Mouse (Mus musculus): ENCODE results near the gene Pik3c2a. TPM values are rescaled to one million over a fixed set of nuclear protein-coding genes. Genes with fewer than 3 reads are reported as not detected.

Pik3c2a gene
- polyA plus RNA-seq (2015; fragmentation: Nextera tagmentation; extraction: Ambion mirVana): 21.5 and 26.4 TPM in 2 replicates

DNA sequence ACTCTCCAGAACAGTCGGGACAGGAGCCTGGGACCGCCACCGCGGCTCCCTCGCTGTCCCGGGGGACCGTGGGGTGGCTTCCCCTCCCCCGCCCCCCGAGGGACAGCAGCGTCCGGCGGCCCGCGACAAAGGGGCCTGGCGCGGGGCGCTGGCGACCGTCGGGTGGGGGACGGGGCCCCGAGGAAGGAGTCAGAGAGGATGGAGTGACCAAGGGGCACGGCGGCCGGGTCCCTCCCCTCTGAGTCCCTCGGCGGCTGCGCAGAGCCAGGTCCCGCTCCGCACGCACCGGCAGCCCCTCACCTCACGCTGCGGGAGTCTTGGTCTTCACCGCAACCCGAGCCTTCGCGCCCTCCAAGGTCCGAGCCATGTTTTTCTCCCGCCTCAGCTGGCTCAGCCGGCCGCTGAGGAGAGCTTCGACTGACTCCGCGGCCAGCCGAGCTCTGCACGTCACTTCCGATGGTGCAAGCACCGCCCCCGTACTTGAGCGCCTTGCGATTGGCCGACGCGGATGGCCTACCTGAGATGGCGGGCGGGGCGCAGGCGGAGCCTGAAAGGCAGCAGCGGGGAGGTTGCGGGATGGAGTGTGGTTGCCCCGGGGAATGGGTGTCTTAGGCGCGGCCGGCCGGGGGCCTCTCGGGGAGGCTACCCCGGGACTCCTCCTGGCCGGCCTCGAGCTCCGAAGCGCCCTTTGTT is at the start of gene Pik3c2a:
TSS of gene Pik3c2a (minus strand) at position 446 of the 693 bp plus-strand sequence.
- no peaks in the 10 kb centered on the region for H3K9me3 ChIP-seq (ENCODE audit: control insufficient read depth)
- H3K4me1 ChIP-seq (replicated peaks; ENCODE audit: control insufficient read depth, insufficient read depth, low read length): 0 out of 2 replicates have a peak, but pooled peaks cover 6% of the 10 kb centered on the region
- peak within 1 kb of the TSS; percentile 95 for H3K27ac ChIP-seq (ENCODE audit: low read depth, low read length)
- H3K9ac ChIP-seq (ENCODE audit: low read depth, low read length): peak within 1 kb of the TSS; percentile 92
- TF ChIP-seq CTCF (IDR thresholded peaks at IDR 0.05; ENCODE audit: low read depth): no peak
- ATAC-seq: peak; percentile 98
- no peaks in the 10 kb centered on the region; the same call in 1 of the 2 replicates for H3K36me3 ChIP-seq (ENCODE audit: control insufficient read depth, insufficient read depth)
- peak within 1 kb of the TSS; percentile 86 for H3K4me2 ChIP-seq (replicated peaks; ENCODE audit: low read depth)
- no peaks in the 10 kb centered on the region for H3K27me3 ChIP-seq (replicated peaks; ENCODE audit: control insufficient read depth, insufficient read depth, low read length)
- under 1% methylated on average over 70 of the region's 72 CpGs for whole genome bisulfite sequencing
- H3K4me3 ChIP-seq (ENCODE audit: low read depth, low read length): peak within 1 kb of the TSS; percentile 83

DNA sequence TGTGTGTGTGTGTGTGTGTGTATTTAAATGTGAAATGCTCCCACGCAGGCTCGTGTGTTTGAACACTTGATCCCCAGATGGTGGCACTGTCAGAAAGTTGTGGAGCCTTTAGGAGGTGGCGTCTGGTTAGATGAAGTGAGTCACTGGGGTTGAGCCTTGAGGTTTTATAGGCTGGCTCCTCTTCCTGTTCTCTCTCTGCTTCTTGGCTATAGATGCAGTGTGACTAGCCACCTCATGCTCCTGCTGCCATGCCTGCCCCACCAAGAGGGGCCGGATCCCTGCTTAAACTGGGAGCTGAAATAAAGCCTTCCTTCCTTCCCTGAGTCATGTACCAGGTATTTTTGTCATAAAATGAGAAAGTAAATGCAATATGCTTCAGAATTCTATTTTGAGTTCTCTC is 47.9 kb upstream of the Pik3c2a start:
- Histone ChIP-seq H3K27ac (ENCODE audit: low read depth, low read length) (no peak overlapping the region), H3K9me3 (ENCODE audit: control insufficient read depth) (no peaks in the 10 kb centered on the region), H3K27me3 (replicated peaks; ENCODE audit: control insufficient read depth, insufficient read depth, low read length) (no peaks in the 10 kb centered on the region), H3K4me2 (replicated peaks; ENCODE audit: low read depth) (no peak overlapping the region), H3K4me1 (replicated peaks; ENCODE audit: control insufficient read depth, insufficient read depth, low read length) (no peaks in the 10 kb centered on the region), H3K36me3 (ENCODE audit: control insufficient read depth, insufficient read depth) (no peaks in the 10 kb centered on the region), H3K4me3 (ENCODE audit: low read depth, low read length) (no peak overlapping the region), H3K9ac (ENCODE audit: low read depth, low read length) (no peak overlapping the region)
- WGBS: 70% methylated on average over 4 of the region's 4 CpGs
- no peak for ATAC-seq
- TF ChIP-seq CTCF (IDR thresholded peaks at IDR 0.05; ENCODE audit: low read depth): no peak

DNA sequence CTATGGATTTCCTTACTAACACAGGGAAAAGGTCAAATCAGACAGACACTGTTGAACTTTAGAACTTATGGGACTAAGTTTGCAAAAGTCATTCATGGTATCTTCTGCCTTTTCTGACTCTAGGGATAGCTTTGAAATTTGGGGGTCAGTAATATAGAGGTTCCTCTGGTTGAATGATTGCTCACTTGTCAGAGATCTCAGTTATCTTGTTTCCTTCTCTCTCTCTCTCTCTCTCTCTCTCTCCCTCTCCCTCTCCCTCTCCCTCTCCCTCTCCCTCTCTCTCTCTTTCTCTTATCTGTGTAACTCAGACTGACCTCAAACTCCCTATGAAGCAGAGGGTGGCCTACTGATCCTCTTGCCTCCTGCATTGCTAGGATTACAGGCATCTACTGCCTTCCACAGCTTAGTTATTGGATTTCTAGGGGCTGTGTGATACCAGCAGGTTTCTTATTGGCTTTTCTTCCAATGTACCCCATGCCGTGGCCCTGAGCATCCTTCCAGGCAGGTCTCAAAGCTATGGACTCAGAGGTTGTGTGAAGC is 41.9 kb upstream of the Pik3c2a start:
- TF ChIP-seq CTCF (IDR thresholded peaks at IDR 0.05; ENCODE audit: low read depth): no peak
- no peak overlapping the region for H3K27ac ChIP-seq (ENCODE audit: low read depth, low read length)
- no peaks in the 10 kb centered on the region for H3K9me3 ChIP-seq (ENCODE audit: control insufficient read depth)
- H3K4me1 ChIP-seq (replicated peaks; ENCODE audit: control insufficient read depth, insufficient read depth, low read length): peaks cover 2% of the 10 kb centered on the region; the same call in 1 of the 2 replicates
- H3K4me3 ChIP-seq (ENCODE audit: low read depth, low read length): no peak overlapping the region
- no peak overlapping the region for H3K4me2 ChIP-seq (replicated peaks; ENCODE audit: low read depth)
- no peaks in the 10 kb centered on the region for H3K27me3 ChIP-seq (replicated peaks; ENCODE audit: control insufficient read depth, insufficient read depth, low read length)
- WGBS: 74% methylated on average over 1 of the region's 1 CpGs
- H3K9ac ChIP-seq (ENCODE audit: low read depth, low read length): no peak overlapping the region
- H3K36me3 ChIP-seq (ENCODE audit: control insufficient read depth, insufficient read depth): no peaks in the 10 kb centered on the region
- no peak for ATAC-seq

DNA sequence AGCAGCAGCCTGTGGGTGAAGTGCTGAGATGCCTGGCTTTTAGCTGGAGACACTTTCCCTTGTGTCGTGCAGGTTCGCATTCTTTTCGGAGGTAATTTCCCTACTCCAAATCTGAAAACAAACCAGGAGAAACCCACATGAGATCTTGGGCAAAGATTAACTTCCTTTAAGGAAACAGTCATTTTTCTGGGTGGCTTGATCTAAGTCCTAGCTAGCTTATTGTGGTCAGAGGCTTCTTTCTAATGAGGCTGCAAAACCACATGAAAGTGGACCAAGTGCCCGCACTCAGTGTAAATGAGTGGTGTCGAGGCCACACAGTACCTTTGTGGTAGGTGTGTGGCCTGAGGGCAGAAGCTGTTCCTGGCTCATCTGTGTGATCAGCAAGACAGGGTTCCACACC is 41.0 kb upstream of the Pik3c2a start:
- H3K9ac ChIP-seq (ENCODE audit: low read depth, low read length): no peak overlapping the region
- no peaks in the 10 kb centered on the region for H3K9me3 ChIP-seq (ENCODE audit: control insufficient read depth)
- H3K4me2 ChIP-seq (replicated peaks; ENCODE audit: low read depth): no peak overlapping the region
- no peaks in the 10 kb centered on the region for H3K36me3 ChIP-seq (ENCODE audit: control insufficient read depth, insufficient read depth)
- TF ChIP-seq CTCF (IDR thresholded peaks at IDR 0.05; ENCODE audit: low read depth): no peak
- no peak overlapping the region for H3K4me3 ChIP-seq (ENCODE audit: low read depth, low read length)
- H3K27ac ChIP-seq (ENCODE audit: low read depth, low read length): no peak overlapping the region
- H3K27me3 ChIP-seq (replicated peaks; ENCODE audit: control insufficient read depth, insufficient read depth, low read length): no peaks in the 10 kb centered on the region
- 78% methylated on average over 5 of the region's 5 CpGs for WGBS
- peaks cover 2% of the 10 kb centered on the region; the same call in 1 of the 2 replicates for H3K4me1 ChIP-seq (replicated peaks; ENCODE audit: control insufficient read depth, insufficient read depth, low read length)
- ATAC-seq: no peak

DNA sequence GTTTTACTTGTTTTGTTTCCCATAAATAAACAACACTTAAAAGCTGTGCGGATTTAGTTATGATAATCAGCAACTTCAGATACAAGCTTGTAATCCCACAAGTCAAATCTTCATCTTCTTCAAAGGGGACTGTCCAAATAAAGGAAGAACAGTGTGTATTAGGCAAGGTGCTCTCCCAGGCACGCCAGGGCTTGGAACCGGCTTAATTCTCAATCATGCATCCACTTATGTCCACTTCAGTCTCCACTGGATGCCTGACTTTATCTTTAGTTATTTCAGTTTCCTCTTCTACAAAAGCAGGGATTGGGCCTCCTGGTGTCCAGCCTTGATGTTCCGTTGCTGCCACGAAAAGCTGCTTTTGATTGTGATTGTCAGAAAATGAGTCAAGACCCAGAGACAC is 40.5 kb upstream of the Pik3c2a start:
- Histone ChIP-seq H3K4me2 (replicated peaks; ENCODE audit: low read depth) (no peak overlapping the region), H3K27me3 (replicated peaks; ENCODE audit: control insufficient read depth, insufficient read depth, low read length) (no peaks in the 10 kb centered on the region), H3K9me3 (ENCODE audit: control insufficient read depth) (no peaks in the 10 kb centered on the region), H3K4me3 (ENCODE audit: low read depth, low read length) (no peak overlapping the region), H3K9ac (ENCODE audit: low read depth, low read length) (no peak overlapping the region), H3K36me3 (ENCODE audit: control insufficient read depth, insufficient read depth) (no peaks in the 10 kb centered on the region), H3K4me1 (replicated peaks; ENCODE audit: control insufficient read depth, insufficient read depth, low read length) (peaks cover 2% of the 10 kb centered on the region; the same call in 1 of the 2 replicates), H3K27ac (ENCODE audit: low read depth, low read length) (no peak overlapping the region)
- 79% methylated on average over 5 of the region's 5 CpGs for WGBS
- TF ChIP-seq CTCF (IDR thresholded peaks at IDR 0.05; ENCODE audit: low read depth): no peak
- no peak for ATAC-seq

DNA sequence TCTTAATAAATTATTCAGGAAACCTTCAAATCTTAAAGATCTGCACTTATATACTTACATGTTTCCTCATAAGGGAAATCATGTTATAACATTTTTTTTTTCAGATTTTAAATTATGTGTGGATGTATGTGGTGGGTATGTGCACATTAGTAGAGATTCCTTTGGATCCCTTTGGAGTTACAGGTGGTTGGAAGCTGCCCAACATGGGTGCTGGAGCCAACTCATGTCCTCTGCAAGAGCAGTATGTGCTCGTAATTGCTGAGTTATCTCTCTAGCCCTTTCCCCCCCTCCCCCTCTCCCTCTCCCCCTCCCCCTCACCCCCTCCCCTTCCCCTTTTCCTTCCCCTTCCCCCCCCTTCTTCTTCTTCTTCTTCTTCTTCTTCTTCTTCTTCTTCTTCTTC is 39.9 kb upstream of the Pik3c2a start:
- Histone ChIP-seq H3K4me2 (replicated peaks; ENCODE audit: low read depth) (no peak overlapping the region), H3K4me3 (ENCODE audit: low read depth, low read length) (no peak overlapping the region), H3K9ac (ENCODE audit: low read depth, low read length) (no peak overlapping the region), H3K9me3 (ENCODE audit: control insufficient read depth) (no peaks in the 10 kb centered on the region), H3K4me1 (replicated peaks; ENCODE audit: control insufficient read depth, insufficient read depth, low read length) (peaks cover 2% of the 10 kb centered on the region; the same call in 1 of the 2 replicates), H3K27ac (ENCODE audit: low read depth, low read length) (no peak overlapping the region), H3K27me3 (replicated peaks; ENCODE audit: control insufficient read depth, insufficient read depth, low read length) (no peaks in the 10 kb centered on the region), H3K36me3 (ENCODE audit: control insufficient read depth, insufficient read depth) (no peaks in the 10 kb centered on the region)
- no peak for TF ChIP-seq CTCF (IDR thresholded peaks at IDR 0.05; ENCODE audit: low read depth)
- no peak for ATAC-seq
- 50% methylated on average over 1 of the region's 1 CpGs for WGBS

Measured in intestine, postnatal 0 days (tissue).